Mouse (Mus musculus): ENCODE measurements around the gene Crtam. TPM values are rescaled to one million over a fixed set of nuclear protein-coding genes. Genes with fewer than 3 reads are reported as not detected.
A peak's percentile ranks its signal among the peaks of the same experiment; 100 is the strongest.

The Crtam gene
- polyA plus RNA-seq, 1 experiment from 2014 or later, result 0.21 TPM

- H3K4me1 ChIP-seq (ENCODE audit: control insufficient read depth, insufficient read depth, low read length), result peaks cover 17% of the 10 kb centered on the region; the same call in 1 of the 2 replicates
- H3K4me2 ChIP-seq (ENCODE audit: low read depth, low read length), result no peak overlapping the region
- 26% methylated on average over 4 of the region's 4 CpGs for WGBS
- H3K27ac ChIP-seq (ENCODE audit: low read depth, low read length), result peak overlapping the region; percentile 35
- no peak for ATAC-seq (ENCODE audit: low read depth)
- H3K9ac ChIP-seq (replicated peaks; ENCODE audit: low read depth, low read length), result no peak overlapping the region
- no peaks in the 10 kb centered on the region for H3K36me3 ChIP-seq (ENCODE audit: control insufficient read depth, insufficient read depth, low read length)
- no peak overlapping the region for H3K4me3 ChIP-seq (ENCODE audit: low read depth, low read length)
- no peaks in the 10 kb centered on the region for H3K27me3 ChIP-seq (ENCODE audit: control insufficient read depth, insufficient read depth, low read length)
- H3K9me3 ChIP-seq (ENCODE audit: control insufficient read depth, low read length), result no peaks in the 10 kb centered on the region
Measured at GRCm38 (mm10) chr9:41014512-41014911, 10.1 kb upstream of the Crtam start.

- H3K27ac ChIP-seq (ENCODE audit: low read depth, low read length), result peak overlapping the region; percentile 82
- 36% methylated on average over 5 of the region's 5 CpGs for WGBS
- H3K36me3 ChIP-seq (ENCODE audit: control insufficient read depth, insufficient read depth, low read length), result no peaks in the 10 kb centered on the region
- H3K9me3 ChIP-seq (ENCODE audit: control insufficient read depth, low read length), result no peaks in the 10 kb centered on the region
- ATAC-seq (ENCODE audit: low read depth), result no peak; the same call in 1 of the 2 replicates
- no peaks in the 10 kb centered on the region for H3K27me3 ChIP-seq (ENCODE audit: control insufficient read depth, insufficient read depth, low read length)
- H3K9ac ChIP-seq (replicated peaks; ENCODE audit: low read depth, low read length), result no peak overlapping the region
- no peak overlapping the region for H3K4me3 ChIP-seq (ENCODE audit: low read depth, low read length)
- H3K4me2 ChIP-seq (ENCODE audit: low read depth, low read length), result no peak overlapping the region
- H3K4me1 ChIP-seq (ENCODE audit: control insufficient read depth, insufficient read depth, low read length), result peaks cover 17% of the 10 kb centered on the region; the same call in 1 of the 2 replicates
Measured at GRCm38 (mm10) chr9:41012456-41012855, 8.0 kb upstream of the Crtam start.

GRCm38 (mm10) chr9:41011512-41012436 lies 7.3 kb upstream of the Crtam start:
- Histone ChIP-seq H3K4me2 (ENCODE audit: low read depth, low read length) (no peak overlapping the region), H3K4me1 (ENCODE audit: control insufficient read depth, insufficient read depth, low read length) (peaks cover 17% of the 10 kb centered on the region; the same call in 1 of the 2 replicates), H3K27me3 (ENCODE audit: control insufficient read depth, insufficient read depth, low read length) (no peaks in the 10 kb centered on the region), H3K27ac (ENCODE audit: low read depth, low read length) (peak overlapping the region; percentile 82), H3K9ac (replicated peaks; ENCODE audit: low read depth, low read length) (no peak overlapping the region), H3K9me3 (ENCODE audit: control insufficient read depth, low read length) (no peaks in the 10 kb centered on the region), H3K36me3 (ENCODE audit: control insufficient read depth, insufficient read depth, low read length) (no peaks in the 10 kb centered on the region), H3K4me3 (ENCODE audit: low read depth, low read length) (no peak overlapping the region)
- ATAC-seq (ENCODE audit: low read depth), result peak; percentile 86
- WGBS, result 20% methylated on average over 13 of the region's 13 CpGs

- no peak overlapping the region for H3K27ac ChIP-seq (ENCODE audit: low read depth, low read length)
- H3K9me3 ChIP-seq (ENCODE audit: control insufficient read depth, low read length), result no peaks in the 10 kb centered on the region
- no peaks in the 10 kb centered on the region for H3K36me3 ChIP-seq (ENCODE audit: control insufficient read depth, insufficient read depth, low read length)
- peaks cover 15% of the 10 kb centered on the region; the same call in 1 of the 2 replicates for H3K4me1 ChIP-seq (ENCODE audit: control insufficient read depth, insufficient read depth, low read length)
- 5% methylated on average over 1 of the region's 1 CpGs for WGBS
- no peaks in the 10 kb centered on the region for H3K27me3 ChIP-seq (ENCODE audit: control insufficient read depth, insufficient read depth, low read length)
- no peak overlapping the region for H3K4me3 ChIP-seq (ENCODE audit: low read depth, low read length)
- ATAC-seq (ENCODE audit: low read depth), result no peak
- no peak overlapping the region for H3K4me2 ChIP-seq (ENCODE audit: low read depth, low read length)
- no peak overlapping the region for H3K9ac ChIP-seq (replicated peaks; ENCODE audit: low read depth, low read length)
Measured at GRCm38 (mm10) chr9:41007785-41008184, 3.4 kb upstream of the Crtam start.

GRCm38 (mm10) chr9:40997116-40997779 lies 7.2 kb downstream of the Crtam start:
- Histone ChIP-seq H3K4me2 (ENCODE audit: low read depth, low read length) (no peak overlapping the region), H3K4me3 (ENCODE audit: low read depth, low read length) (no peak overlapping the region), H3K4me1 (ENCODE audit: control insufficient read depth, insufficient read depth, low read length) (no peaks in the 10 kb centered on the region), H3K27me3 (ENCODE audit: control insufficient read depth, insufficient read depth, low read length) (no peaks in the 10 kb centered on the region), H3K9me3 (ENCODE audit: control insufficient read depth, low read length) (no peaks in the 10 kb centered on the region), H3K36me3 (ENCODE audit: control insufficient read depth, insufficient read depth, low read length) (no peaks in the 10 kb centered on the region), H3K27ac (ENCODE audit: low read depth, low read length) (no peak overlapping the region), H3K9ac (replicated peaks; ENCODE audit: low read depth, low read length) (no peak overlapping the region)
- 93% methylated on average over 7 of the region's 7 CpGs for WGBS
- ATAC-seq (ENCODE audit: low read depth), result no peak

GRCm38 (mm10) chr9:40994075-40994474 lies 10.4 kb downstream of the Crtam start:
- WGBS, result 89% methylated on average over 5 of the region's 5 CpGs
- H3K9ac ChIP-seq (replicated peaks; ENCODE audit: low read depth, low read length), result no peak overlapping the region
- H3K36me3 ChIP-seq (ENCODE audit: control insufficient read depth, insufficient read depth, low read length), result no peaks in the 10 kb centered on the region
- no peak overlapping the region for H3K27ac ChIP-seq (ENCODE audit: low read depth, low read length)
- peaks cover 4% of the 10 kb centered on the region; the same call in 1 of the 2 replicates for H3K4me1 ChIP-seq (ENCODE audit: control insufficient read depth, insufficient read depth, low read length)
- H3K9me3 ChIP-seq (ENCODE audit: control insufficient read depth, low read length), result no peaks in the 10 kb centered on the region
- H3K4me3 ChIP-seq (ENCODE audit: low read depth, low read length), result no peak overlapping the region
- no peak overlapping the region for H3K4me2 ChIP-seq (ENCODE audit: low read depth, low read length)
- no peak for ATAC-seq (ENCODE audit: low read depth)
- no peaks in the 10 kb centered on the region for H3K27me3 ChIP-seq (ENCODE audit: control insufficient read depth, insufficient read depth, low read length)

GRCm38 (mm10) chr9:40991511-40991910 lies 12.9 kb downstream of the Crtam start:
- H3K4me2 ChIP-seq (ENCODE audit: low read depth, low read length), result no peak overlapping the region
- H3K36me3 ChIP-seq (ENCODE audit: control insufficient read depth, insufficient read depth, low read length), result no peaks in the 10 kb centered on the region
- WGBS, result 61% methylated on average over 6 of the region's 6 CpGs
- no peak for ATAC-seq (ENCODE audit: low read depth)
- H3K9ac ChIP-seq (replicated peaks; ENCODE audit: low read depth, low read length), result no peak overlapping the region
- no peak overlapping the region for H3K4me3 ChIP-seq (ENCODE audit: low read depth, low read length)
- H3K4me1 ChIP-seq (ENCODE audit: control insufficient read depth, insufficient read depth, low read length), result peaks cover 4% of the 10 kb centered on the region; the same call in 1 of the 2 replicates
- H3K9me3 ChIP-seq (ENCODE audit: control insufficient read depth, low read length), result no peaks in the 10 kb centered on the region
- no peaks in the 10 kb centered on the region for H3K27me3 ChIP-seq (ENCODE audit: control insufficient read depth, insufficient read depth, low read length)
- H3K27ac ChIP-seq (ENCODE audit: low read depth, low read length), result no peak overlapping the region

GRCm38 (mm10) chr9:40989940-40990588 lies 14.4 kb downstream of the Crtam start:
- Histone ChIP-seq H3K4me2 (ENCODE audit: low read depth, low read length) (no peak overlapping the region), H3K9me3 (ENCODE audit: control insufficient read depth, low read length) (no peaks in the 10 kb centered on the region), H3K36me3 (ENCODE audit: control insufficient read depth, insufficient read depth, low read length) (no peaks in the 10 kb centered on the region), H3K4me1 (ENCODE audit: control insufficient read depth, insufficient read depth, low read length) (peaks cover 4% of the 10 kb centered on the region; the same call in 1 of the 2 replicates), H3K27me3 (ENCODE audit: control insufficient read depth, insufficient read depth, low read length) (no peaks in the 10 kb centered on the region), H3K9ac (replicated peaks; ENCODE audit: low read depth, low read length) (no peak overlapping the region), H3K27ac (ENCODE audit: low read depth, low read length) (peak overlapping the region; percentile 64), H3K4me3 (ENCODE audit: low read depth, low read length) (no peak overlapping the region)
- ATAC-seq (ENCODE audit: low read depth), result peak; percentile 77
- WGBS, result 30% methylated on average over 4 of the region's 4 CpGs
